Mouse (Mus musculus) T-helper 1 cell (primary cell): ENCODE measurements around the gene Bloc1s4.

Experiments
- in situ Hi-C: fragments of 300-600 bp; cut with MboI, MseI; formaldehyde crosslinking; loops from one replicate; pipeline ENCODE4 v1.15.1; 2025; ENCODE audit warnings: high pct_unique_total_duplicates

Bloc1s4 gene

DNA sequence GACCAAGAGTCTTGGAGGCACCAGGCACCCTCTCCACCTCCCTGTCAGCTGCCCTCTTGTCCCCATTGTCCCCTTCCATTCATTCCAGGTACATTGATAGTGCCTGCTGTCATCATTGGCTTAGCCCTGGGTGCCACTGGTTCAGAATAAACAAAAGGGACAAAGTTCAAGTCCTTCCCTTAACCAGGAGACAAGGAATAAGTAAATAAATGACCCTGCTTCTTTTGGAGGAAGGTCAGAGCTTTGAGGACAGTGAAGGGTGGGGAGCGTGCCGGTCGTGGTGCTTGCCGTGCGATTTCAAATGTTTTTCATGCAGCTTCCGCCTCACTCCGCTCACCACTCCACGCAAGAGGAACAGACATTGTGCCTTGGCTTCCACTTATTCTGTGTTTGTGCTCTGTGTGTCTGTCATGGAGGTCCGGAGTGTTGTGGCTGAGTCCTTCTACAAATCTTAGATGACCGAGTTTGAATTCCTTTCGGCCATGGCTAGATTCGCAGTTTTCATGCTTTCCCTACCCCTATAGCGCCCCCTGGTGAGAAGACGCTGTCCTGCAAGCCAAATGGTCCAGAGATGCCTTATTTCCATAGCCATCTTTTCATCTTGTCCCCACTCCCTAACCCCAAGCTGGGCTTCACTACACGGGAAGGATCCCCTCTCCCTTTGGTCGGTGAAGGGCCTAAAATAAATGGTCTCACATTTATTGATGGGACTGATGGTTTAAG lies 6.2 kb downstream of the Bloc1s4 start:
- in situ Hi-C loops: loop anchor here (5.0 kb wide), 3 partner anchors 70 to 275 kb away; no protein-coding TSS in a partner anchor

DNA sequence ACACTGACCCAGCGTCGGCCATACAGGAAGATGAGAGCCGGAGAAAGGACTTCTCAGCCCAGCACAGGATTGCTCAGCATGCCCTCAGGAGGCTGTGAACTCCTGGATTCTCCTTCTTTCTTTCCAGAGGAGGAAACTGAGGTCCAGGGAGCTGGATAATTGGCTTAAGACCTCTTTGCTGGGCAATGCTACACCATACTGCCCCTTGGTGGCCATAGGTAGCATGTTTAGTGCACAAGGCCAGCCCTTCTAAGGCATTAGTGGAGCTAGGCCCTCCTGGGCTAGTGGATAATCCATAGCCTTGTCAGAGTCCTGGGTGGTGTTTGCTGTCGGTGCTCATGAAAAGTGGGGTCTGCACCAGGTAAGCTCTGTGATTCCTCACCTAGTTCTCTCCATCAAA lies 8.6 kb downstream of the Bloc1s4 start:
- in situ Hi-C loops: loop anchor here (5.0 kb wide), 3 partner anchors 68 to 273 kb away; no protein-coding TSS in a partner anchor

DNA sequence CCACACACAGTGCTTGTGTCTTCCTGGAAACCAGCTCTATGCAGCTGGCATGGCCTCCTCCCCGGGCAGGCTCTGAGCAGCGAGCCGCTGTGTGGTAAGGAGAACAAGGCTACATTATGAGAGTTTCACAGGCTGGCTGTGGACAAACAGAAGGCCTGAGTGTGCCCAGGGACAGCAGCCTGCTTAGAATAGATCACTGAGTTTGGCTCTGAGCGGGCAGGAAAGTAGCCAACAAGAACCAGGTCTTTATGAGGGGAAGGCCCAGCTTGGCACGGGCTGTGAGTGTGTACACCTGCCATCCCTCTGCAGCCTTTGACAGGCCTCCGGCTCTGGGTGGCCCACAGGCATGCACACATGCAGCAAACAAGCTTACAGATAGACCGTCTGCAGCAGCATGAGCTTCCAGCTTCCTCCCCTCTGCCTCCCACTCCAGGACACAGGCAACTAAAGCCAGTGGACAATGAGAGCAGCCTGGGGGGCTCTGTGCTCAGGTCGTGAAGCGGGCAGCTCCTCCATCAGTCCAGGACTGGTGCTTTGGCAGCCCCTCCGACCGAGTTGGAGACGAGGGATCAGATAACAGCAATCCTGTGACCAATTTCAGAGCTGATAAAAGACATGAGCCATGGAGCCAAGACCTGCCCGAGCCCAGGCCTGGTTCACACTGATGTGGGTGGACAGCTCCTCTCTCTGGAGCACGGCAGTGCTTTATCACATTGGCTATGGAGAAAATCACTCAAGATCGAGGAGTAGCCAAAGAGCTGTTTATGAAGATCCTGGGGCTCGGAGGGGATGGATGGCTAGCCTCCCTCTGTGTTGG lies 9.4 kb downstream of the Bloc1s4 start:
- in situ Hi-C loops: no loop called here

DNA sequence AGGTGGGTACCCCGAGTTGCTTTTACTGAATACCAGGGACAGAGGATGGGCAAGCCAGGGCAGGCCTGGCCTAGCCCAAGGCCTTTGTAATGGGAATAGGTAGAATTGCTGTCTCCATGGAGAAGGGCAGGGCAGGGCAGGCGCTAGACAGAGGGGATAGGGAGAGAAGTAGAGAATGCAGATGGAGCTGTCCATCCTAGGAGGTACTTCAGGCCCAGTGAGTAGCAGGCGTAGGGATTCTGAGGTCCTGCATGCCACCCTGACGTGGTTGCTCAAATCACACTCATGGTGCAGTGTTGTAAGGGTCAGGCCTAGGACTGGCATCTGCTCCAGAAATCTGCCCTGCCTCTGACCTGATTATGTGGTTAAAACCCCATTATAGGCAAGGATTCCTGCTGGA lies 10.7 kb downstream of the Bloc1s4 start:
- in situ Hi-C loops: no loop called here

DNA sequence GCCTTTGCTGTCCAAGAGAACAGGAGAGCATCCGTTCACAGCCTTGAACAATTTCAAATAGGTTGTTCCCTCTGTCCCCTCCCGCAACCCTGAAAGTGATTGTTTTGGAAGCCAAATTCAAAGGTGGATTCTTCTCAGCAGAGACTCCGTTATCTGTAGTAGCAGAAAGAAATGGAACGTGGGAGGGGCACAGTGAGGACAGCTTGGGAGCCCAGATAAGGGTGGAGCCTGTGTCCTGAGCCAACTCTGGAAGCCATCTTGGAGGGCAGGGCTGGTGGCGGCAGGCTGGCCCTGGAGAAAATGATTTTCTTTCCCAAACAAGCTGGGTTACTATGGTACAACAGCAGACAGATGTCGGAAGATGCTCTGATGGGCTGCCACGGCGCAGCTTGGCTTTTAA lies 12.4 kb downstream of the Bloc1s4 start:
- in situ Hi-C loops: no loop called here

DNA sequence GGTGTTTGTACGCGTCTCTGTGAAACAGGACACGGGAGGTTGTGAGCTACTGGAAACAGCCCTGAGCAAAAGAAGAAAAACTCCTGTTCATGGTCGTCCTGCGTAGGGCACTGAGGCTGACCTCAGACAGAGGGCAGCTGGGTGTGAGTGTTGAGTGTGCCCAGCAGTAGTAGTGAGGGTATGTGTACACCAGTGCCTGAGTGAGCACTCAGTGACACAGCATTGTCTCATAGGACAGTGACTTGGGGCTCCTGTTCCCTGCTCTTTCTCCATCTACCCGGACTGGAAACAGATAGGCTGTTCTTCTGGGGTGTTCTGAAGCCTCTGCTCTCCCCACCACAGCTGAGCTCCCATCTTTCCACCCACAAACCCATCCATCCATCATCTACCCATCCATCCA lies 13.3 kb downstream of the Bloc1s4 start:
- in situ Hi-C loops: no loop called here

DNA sequence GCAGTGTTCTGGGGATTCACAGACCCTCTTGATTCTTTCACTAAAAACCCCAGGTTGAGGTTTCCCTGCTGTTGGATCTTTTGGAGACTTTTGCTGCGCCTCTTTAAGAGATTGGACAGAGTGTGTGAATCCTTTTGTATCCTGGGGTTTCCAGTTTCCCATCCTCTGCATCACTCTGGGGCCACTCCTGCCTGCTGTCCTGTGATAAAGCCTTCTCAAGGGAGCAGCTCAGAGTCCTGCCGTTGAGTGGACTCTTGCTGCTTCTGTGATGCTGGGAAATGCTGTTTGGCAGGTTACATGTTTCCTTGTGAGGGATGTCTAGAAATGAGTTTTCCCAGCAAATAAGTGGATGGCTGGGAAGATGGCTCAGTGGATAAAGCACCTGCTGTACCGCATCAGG lies 15.0 kb downstream of the Bloc1s4 start:
- in situ Hi-C loops: no loop called here

DNA sequence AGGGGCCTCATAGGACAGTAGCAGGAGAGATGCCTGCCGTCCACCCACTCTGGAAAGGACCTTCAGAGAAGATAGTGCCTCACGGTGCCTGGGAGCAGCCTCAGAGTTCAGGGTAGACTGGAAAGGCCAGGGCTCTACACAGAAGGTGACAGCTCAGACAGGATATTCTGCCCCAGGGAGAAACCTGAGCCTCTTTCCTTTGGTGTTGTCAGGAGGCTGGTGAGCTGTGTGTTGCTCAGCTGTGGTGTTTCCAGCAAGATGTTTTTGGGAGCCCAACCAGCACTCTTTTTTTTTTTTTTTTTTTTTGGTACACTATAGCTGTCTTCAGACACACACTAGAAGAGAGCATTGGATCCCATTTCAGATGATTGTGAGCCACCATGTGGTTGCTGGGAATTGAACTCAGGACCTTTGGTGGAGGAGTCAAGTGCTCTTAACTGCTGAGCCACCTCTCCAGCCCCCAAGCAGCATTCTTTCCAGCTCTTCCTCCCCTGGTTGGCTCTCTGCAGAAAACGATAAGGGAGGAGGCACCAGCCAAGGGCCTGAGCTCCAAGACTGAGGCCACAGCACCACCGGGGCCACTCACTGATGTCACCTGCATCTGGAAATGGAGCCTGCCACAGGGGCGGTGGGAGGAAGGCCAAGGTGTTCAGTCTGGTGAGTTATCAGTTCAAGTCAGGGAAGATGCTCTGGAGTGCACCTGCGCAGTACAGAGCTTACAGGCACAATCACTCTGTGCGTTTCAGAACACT lies 16.4 kb downstream of the Bloc1s4 start:
- in situ Hi-C loops: no loop called here

DNA sequence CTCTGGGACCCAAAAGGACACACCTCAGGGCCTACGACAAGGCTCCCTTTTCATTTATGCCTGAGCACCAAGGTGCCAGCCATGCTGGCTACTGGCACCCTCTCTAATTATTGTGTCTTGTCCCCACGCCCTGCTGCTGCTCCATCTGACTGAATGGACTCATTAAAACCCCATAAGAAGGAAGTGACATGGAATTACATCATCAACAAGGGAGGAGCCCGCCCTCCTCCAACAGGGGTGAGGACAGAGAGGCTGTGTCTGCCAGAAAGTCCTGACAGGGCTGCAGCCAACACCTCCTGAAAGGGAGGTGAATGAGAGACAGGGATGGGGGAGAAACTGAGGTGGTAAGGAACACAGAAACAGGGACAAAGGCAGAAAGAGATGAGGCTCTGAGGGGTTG lies 17.8 kb downstream of the Bloc1s4 start:
- in situ Hi-C loops: no loop called here

DNA sequence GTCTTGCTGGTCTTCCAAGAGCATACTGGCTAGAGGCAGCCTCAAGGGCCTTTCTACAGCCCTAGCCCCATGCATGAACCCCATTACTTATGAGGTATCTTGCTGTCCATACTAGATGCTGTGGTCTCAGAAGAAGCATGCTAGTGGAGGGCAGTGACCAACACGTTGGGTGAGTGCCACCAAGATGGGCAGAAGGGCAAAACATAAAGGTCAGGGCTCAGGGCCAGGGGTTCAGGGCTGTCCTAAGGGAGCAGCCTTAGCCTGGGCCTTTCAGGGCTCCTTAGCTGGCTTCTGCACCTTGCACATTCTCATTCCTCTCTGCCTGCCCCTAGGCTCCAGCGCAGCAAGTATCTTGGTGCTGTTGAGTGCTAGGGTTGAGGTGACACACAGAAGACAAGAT lies 18.5 kb downstream of the Bloc1s4 start:
- in situ Hi-C loops: no loop called here

DNA sequence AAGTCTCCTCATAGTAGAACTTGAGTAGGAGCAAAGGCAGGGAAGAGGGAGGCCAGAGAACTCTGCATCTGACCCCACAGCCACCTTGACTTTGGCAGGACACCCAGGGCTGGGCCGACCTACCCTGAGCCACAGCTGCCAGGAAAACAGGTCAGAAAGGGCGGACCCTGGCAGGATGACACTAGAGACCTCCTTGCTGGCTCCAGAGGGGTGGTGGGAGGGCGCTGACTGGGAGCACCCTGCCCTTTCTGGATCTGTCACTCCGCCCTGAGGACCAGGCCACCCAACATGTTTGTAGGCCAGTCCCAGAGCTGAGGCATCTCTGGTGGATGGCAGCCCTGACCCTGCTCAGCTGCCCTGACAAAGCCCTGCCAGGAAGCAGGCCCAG lies 19.4 kb downstream of the Bloc1s4 start:
- in situ Hi-C loops: no loop called here

DNA sequence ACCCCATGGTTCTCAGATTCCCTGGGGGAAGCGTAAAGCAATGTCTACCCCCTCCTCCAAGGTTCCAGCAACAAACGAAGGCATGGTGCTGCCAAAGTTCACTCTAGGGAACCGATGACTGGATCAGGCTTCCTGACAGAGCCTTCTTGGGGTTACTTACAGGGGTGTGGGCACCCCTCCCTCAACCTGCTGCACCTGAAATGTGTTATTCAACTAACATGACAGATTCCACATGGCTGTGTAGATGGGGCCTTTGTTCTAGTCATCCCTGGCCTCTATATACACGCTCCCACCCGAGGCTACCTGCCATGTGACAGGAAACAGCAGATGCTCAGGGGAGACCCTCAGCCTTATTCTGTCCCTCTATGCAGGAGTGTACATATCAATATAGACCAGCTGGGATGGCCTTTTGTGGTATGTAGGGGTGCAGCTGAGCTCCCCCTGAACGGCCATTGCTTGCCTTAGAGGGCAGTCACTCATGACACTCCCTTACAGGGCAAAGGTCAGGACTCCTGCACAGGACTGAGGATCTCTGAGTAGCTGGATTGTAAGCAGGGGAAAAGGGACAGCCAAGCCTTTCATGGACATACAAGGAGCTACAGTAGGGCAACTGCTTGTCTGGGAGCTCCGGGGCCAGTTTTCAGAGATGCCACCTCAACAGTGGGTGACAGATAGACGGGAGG lies 19.9 kb downstream of the Bloc1s4 start:
- in situ Hi-C loops: no loop called here

DNA sequence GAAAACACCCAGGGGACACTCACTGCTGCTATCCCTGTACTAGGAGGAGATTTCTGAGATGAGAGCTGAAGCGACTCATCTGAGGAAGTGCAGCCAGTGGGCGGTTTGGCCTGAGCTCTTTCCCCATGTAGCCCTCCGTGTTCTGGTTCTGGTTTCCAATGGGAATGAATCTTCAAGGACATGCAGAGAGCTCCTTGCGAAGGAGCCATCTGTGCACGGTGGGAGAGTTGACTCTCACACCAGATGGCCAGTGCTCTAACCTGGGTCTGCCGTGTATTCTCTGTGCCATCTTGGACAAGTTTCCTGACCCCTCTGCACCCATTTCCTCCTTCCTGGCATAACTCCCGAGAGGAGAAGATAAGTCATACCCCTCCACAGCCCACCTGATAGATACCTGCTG lies 20.7 kb downstream of the Bloc1s4 start:
- in situ Hi-C loops: no loop called here

DNA sequence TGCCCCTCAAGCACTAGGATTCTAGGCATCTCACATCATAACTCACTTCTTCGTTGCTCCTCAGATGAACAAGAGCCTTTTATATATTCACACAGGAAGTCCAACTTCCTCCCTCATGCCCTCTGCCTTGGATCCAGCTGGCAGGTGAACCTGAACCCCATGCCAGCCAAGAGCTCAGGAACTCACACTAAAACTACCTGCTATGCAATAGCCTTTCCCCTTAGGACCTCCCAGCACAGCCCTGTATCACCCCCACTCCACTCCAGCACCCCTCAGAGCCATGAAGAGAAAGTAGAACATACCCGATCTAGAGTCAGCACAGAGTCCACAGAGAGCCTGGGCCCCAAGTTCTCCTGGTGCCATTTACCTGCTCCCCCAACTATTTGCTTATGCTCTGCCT lies 21.3 kb downstream of the Bloc1s4 start:
- in situ Hi-C loops: no loop called here

DNA sequence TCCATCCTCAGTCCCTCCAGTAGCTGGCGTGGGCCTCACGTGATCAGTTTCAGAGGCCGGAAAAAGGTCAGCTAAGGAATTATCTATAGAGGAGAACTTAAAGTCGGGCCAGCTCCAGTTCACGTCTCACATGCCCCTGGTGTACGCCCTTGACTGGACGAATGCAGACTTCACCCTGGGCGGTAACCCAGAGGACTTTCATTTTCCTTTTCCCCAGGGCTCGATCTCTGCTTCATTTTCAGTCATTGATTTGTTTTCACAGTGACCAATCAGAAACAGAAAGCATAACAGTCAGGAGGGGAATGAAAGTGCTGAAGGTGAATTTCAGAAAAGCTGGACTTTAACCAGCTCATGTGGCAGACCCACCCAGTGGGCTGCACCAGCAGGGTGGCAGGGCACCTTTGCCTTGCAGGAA lies 22.1 kb downstream of the Bloc1s4 start:
- in situ Hi-C loops: no loop called here

DNA sequence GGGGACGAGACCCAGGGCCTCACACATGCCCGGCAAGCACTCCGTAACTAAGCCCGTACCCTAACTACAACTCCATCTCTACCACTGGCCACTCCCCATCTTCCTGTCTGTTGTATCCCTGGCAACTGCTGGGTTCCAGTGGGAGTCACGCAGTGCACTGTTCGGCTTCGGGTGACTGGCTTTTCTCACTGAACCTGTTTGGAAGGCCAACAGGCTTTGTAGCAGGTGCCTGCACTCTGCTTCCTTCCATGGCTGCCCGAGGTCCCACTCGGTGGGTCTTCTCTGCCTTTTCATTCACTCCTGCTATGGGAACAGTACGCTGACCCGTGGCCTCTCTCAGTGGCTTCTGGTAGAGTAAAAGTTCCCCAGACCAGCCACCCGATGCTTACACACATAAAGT lies 22.6 kb downstream of the Bloc1s4 start:
- in situ Hi-C loops: no loop called here

DNA sequence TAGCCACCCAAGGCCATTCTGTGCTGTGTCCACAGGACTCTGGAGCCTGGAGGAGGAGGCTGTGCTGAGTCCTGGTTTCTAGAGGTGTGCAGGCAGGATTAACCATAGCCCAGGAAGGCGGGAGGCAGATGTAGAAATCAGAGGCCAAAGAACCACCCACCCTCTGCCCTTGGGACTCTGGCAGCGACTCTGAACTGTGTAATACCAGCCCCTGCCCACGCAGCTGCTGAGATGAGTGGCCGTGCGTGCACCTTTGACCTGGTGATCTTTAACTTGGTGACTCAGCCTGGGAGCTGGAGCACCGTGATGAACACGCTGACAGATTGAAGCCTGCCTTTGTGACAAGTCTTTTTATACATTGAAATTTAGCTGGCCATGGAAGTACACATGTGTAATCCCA lies 24.2 kb downstream of the Bloc1s4 start:
- in situ Hi-C loops: no loop called here

DNA sequence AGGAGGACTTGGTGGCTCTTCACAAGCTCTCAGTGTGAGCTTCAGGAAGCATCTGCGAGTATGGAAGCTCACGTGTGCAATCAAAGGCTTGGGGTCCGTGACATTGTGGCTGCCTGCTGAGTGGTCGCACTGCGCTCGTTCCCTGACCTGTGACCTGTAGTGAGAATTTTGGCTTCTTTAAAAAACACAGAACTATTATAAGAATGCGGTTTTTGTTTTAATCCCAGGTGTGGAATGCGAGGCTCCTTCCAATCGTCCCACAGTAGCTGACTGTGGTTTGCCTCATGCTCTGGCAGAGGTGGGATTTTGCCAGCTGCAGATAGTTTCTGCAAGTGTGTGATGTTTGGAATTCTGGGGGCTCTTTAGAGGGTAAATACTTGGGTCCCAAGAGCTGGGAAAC lies 25.1 kb downstream of the Bloc1s4 start:
- in situ Hi-C loops: no loop called here

DNA sequence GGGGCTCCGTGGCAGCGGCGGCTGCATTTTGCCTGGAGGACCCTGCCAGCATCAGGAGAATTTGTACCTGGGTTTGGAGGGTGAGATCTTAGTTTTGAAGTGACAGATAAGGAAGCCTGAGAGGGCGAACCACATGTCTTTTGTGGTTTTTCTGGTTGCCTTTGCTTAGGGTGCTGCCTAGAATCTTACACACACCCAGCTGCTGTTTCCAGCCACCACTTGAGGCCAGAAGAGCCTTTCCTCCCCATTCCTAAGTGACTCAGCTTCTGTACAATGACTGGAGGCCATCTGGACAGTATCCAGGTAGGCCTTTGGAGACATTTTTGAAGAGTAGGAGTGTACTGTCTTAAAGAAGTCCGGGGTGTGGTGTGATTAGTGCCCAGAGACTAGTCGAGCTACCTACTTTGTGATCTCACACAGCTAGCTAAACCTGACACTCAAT lies 26.0 kb downstream of the Bloc1s4 start:
- in situ Hi-C loops: no loop called here

DNA sequence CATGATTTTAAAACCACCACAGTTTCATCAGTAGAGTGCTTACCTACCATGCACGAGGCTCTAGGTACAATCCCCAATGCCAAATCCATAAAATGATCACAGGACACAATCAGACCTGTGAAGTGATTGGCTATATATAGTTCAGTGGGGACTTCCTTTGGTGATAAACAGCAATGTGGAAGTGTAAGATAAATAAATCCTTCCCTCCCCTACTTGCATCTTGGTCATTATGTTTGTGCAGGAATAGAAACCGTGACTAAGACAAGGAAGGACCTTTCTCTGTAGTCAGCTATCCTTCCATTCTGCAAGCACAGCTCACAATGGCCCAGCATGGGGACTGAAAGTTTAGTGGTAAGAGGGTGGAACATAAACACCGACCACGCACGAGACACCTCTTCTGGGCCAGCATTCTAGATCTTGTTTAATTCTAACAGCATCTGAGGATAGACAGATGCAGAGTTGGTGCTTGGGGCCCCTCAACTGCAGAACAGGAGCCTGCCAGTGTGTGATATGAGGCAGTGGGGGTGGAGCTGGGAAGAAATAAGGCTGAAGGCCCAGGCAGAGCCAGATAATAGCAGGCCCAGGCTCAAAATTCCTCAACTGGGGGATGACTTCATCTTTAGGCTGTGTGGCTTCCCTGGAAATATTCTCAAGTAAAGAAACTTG lies 27.6 kb downstream of the Bloc1s4 start:
- in situ Hi-C loops: no loop called here

DNA sequence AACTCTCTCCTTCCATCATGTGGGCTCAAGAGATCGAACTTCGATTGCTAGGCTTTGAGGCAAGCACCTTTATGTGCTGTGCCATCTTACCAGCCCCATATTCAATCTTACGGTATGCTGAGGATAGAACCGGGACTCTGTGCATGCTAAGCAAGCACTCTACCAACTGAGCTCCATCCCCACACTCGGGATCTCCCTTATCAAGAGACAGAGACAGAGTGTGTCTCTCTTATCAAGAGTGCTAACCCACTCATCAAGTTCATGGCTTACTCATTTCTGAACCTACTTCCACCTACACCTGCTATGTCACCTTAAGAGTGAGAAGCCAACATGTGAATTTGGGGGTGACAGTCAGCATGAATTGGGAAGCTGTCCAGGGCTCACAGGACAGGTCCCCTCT lies 28.2 kb downstream of the Bloc1s4 start:
- in situ Hi-C loops: no loop called here
